Mouse (Mus musculus) C2C12 (cell line): ENCODE measurements at regions not wholly inside any gene's neighbourhood (a gene's known extent, or its start where the extent isn't known, plus 50 kb on each side); places are given as distances from the start of the nearest gene placed in this dataset.

Source experiments
- CEBPB ChIP-seq: IDR thresholded peaks from one replicate; pipeline ENCODE4 v1.6.1; 2011; ENCODE audit warnings: low read depth, mild to moderate bottlenecking, control low read depth, moderate library complexity
- CTCF ChIP-seq: IDR thresholded peaks from one replicate; pipeline ENCODE4 v1.5.1; 2011; ENCODE audit not compliant: control insufficient read depth, insufficient read depth, insufficient read length
- MAX ChIP-seq: IDR thresholded peaks from one replicate; pipeline ENCODE4 v1.6.1; 2011; ENCODE audit warnings: mild to moderate bottlenecking, control low read depth
- MYOD1 ChIP-seq: IDR thresholded peaks from one replicate; pipeline ENCODE4 v1.6.1; 2011; ENCODE audit warnings: low read depth; ENCODE audit not compliant: control insufficient read depth, insufficient read length

DNA sequence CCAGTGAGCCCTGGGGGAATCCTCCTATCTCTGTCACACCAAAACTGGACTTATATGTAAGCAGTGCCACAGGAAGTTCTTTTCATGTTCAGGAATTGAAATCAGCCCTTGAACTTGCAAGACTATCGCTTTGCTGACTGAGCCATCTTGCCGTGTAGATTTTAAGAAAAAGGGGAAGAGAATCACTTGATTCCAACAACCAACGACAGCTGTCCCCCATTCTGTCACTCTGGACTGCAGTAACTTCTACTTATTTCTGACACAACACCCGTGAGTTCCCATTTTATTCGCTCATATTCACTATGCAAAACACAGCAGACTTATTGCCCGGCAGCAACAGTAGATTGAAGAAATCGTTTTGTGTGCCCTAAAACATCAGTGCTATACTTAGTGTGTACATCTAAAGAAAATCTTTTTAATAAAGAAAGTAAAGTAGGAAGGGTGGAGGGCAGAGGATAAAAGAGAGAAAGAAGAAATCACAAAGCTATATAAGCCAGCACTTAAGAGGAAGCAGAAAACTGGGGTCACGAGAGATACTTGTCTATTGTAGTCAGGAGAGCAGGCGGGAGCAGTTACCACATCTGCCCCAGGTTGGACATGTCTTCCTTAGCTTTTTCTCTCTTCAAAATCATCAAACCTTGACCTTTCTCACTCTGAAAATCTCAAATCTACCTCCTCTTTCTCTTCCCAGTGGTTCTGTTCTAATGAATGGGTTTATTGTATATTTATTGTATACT is 336.7 kb downstream of the Sox4 start:
- TF ChIP-seq CTCF = no peak
- TF ChIP-seq MYOD1 = no peak
- TF ChIP-seq MAX = no peak
- TF ChIP-seq CEBPB = no peak
